Mouse (Mus musculus): Measurements from ENCODE around the gene Bcl2.

Bcl2 gene

GRCm38 (mm10) chr1:106713621-106714529 is at the start of gene Bcl2:
Gene Bcl2, minus strand, starts transcription at chr1:106714274.
- CTCF ChIA-PET: interaction anchor here (0.6 to 1.5 kb wide), 6 partner anchors 146 to 199 kb away, joined by 3 to 6 read pairs (median 4); no protein-coding TSS in a partner anchor

DNA sequence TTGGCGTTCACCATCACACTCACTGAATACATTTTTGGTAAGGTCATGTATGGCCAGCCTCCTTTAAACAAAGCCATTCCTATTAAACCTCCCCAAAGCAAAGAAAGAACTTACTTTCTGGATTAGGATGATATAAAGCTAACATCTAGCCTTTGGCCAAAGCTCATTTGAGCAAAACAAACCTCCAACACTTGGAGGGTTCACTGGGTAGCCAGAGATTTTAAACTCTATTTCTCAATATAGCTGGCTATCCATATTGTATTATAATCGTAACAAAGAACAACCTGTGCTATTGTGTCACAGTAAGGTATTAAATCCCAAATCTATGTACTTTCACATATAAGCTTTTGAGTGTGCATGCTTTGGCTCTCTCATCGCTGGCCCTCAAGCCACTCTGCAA is 46.7 kb upstream of the Bcl2 start:
- CTCF ChIA-PET: interaction anchor here (0.7 kb wide), 1 partner anchor 492 kb away, joined by 3 read pairs; no protein-coding TSS in a partner anchor

DNA sequence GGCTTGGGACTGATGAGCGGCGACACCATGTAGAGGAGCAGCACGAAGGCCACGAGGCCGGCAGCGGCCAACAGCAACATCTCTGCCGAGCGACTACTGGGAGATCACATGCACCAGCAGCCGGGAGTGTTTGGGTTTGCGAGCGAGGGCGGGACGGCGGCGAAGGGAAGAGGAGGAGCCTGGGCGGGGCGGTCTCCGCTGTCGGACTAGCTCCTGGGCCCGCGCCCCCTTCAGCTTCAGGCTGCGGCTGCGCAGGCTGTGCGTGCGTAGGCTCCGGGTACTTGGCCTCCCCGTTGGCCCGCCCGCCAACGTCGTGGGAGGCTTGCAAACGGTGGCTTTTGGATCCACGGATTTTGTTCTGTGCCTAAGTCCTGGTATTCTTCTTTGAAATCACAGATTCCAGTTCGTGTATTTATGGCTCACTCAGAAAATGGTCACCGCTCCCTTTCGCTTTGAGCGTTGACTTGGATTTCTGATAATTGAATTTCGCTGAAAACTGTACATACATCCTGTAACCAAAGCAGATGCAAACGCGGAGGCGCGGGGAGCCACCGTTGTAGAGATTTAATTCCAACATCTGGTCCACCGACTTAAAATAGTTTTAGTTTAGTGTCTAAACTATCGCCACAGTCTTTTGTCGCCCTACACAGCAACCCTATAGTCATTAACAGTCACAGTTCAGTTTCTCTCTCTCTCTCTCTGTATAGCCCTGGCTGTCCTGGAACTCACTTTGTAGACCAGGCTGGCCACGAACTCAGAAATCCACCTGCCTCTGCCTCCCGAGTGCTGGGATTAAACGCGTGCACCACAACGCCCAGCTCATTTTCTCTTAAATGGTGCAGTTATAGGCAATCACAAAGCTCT is 45.7 kb upstream of the Bcl2 start, which contains the start of gene Kdsr:
Kdsr (minus strand) TSS at position 156 of the 864 bp plus-strand sequence.
- CTCF ChIA-PET: interaction anchor here (0.7 kb wide), 1 partner anchor 491 kb away, joined by 3 read pairs; no protein-coding TSS in a partner anchor

- CTCF ChIA-PET: no interaction called here
Measured at GRCm38 (mm10) chr1:106758734-106759571, 44.9 kb upstream of the Bcl2 start.

DNA sequence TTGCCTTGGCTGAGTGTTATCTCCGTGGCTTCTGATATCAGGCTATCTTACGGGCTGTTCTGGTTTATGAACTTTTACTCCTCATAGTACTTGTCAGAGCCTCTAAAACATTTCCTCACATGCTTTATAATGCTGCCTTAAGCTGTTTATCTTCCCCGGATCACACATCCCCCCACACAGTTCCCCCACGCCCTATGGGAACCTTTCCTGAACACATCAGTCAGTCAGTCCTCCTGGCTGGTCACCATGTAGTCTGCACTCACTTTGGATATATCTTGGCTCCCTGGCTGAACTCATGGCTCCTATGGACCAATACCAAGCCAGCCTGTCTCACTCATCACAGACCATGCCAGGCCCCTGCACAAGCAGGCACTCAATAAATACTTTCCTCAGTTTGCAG is 42.6 kb upstream of the Bcl2 start:
- CTCF ChIA-PET: no interaction called here

DNA sequence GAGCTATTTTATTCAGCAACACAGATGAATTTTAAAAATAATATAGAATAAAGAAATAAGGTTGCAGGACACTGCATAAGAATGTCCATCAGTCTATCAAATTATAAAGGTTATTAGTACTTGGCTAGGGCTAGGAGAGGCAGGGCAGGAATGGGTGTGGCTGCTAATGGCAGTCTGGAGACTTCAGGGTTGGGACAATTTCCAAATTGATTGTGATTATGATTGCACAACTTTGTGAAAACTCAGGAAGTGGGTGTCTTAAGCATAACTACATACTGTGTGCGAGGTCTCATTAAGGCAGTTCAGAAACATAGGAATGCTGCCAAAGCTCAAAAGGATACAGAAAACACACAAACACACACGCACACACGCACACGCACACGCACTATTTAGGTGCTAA is 37.9 kb upstream of the Bcl2 start:
- CTCF ChIA-PET: interaction anchor here (1.1 kb wide), 1 partner anchor 183 kb away, joined by 4 read pairs; no protein-coding TSS in a partner anchor

- CTCF ChIA-PET: interaction anchor here (0.6 to 1.1 kb wide), 3 partner anchors 176 to 212 kb away, joined by 3 to 6 read pairs (median 4); no protein-coding TSS in a partner anchor
Measured at GRCm38 (mm10) chr1:106750656-106751055, 36.6 kb upstream of the Bcl2 start.

DNA sequence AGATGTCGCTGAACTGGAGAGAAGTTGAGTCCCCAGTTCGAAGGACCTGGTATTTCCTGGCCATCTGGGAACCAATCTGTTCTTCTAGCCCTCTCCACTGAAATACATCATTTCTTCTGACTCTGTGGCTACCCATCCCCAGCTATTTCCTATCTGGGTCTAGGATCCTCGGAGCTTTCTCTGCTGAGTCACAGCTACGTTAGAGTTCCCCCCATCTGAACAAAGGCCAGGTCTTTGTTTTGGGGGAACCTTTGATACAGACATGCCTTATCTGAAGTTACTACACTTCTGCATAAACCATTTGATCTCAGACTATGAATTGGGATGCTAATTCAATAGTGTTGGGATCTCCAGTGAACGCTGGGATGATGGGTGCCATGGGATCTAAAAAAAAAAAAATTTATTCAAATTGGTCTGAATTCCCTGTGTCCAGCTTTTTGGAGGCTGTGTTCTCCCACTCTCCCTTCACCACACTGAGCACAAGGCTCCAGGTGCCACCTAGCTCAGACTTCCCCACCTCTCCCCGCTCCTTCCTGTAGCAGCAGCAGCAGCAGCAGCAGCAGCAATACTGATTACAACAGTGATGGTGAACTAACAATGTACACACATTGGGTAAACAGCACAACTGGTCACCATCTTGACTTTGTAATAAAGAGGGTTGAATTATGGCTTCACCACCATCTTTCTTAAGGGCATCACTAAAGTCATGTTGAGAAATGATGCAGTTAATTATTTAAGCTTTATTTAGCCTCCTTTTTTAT is 34.7 kb upstream of the Bcl2 start:
- CTCF ChIA-PET: no interaction called here

DNA sequence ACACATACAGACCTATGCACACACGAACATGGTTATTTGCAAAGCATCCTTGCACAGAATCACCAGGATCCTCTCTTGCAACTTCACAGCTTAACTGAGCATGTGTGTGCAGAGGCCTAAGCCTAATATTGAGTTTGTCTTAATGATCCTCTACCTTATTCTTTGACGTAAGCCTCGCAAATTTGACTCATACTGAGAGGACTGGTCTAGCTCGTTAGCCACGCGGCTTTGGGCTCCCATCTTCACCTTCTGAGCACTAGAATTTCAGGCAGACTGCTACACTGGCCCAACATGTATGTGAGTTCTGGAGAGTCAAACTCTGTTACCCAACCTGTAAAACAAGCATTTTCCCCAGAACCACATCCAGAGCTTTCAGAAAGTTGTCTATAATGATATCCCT is 28.9 kb upstream of the Bcl2 start:
- CTCF ChIA-PET: no interaction called here

GRCm38 (mm10) chr1:106740735-106741134 is 26.7 kb upstream of the Bcl2 start:
- CTCF ChIA-PET: no interaction called here

- CTCF ChIA-PET: no interaction called here
Measured at GRCm38 (mm10) chr1:106739810-106740209, 25.7 kb upstream of the Bcl2 start.

GRCm38 (mm10) chr1:106738092-106738491 is 24.0 kb upstream of the Bcl2 start:
- CTCF ChIA-PET: interaction anchor here (0.6 to 2.6 kb wide), 3 partner anchors 58 to 313 kb away, joined by 3 to 14 read pairs (median 3); no protein-coding TSS in a partner anchor

DNA sequence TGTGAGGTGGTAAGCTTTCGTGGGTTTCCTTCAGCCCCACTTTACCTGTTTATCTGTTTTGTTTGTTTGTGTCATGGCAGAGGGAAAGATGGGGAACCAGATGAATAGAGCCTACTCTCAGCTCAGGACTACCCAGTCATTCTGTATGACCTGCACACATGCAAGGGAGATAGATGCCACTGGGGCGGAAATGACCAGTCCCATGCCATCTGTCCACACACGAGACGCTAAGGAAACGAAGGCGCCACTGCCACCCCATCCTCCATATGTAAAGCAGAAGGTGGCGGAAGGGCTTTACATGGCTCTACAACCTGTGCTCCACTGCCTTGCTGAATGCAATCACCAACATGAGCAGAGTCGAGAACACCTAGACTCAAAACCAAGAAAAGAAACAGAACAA is 22.1 kb upstream of the Bcl2 start:
- CTCF ChIA-PET: interaction anchor here (1.6 to 2.6 kb wide), 2 partner anchors 224 to 311 kb away, joined by 6 to 14 read pairs; no protein-coding TSS in a partner anchor

- CTCF ChIA-PET: interaction anchor here (0.6 to 1.6 kb wide), 2 partner anchors 174 to 224 kb away, joined by 6 to 31 read pairs; no protein-coding TSS in a partner anchor
Measured at GRCm38 (mm10) chr1:106735586-106735985, 21.5 kb upstream of the Bcl2 start.

GRCm38 (mm10) chr1:106722061-106722460 is 8.0 kb upstream of the Bcl2 start:
- CTCF ChIA-PET: interaction anchor here (0.7 kb wide), 1 partner anchor 176 kb away, joined by 3 read pairs; no protein-coding TSS in a partner anchor

GRCm38 (mm10) chr1:106717736-106718135 is 3.7 kb upstream of the Bcl2 start:
- CTCF ChIA-PET: interaction anchor here (0.6 to 0.8 kb wide), 3 partner anchors 174 to 658 kb away, joined by 4 to 5 read pairs (median 4); no protein-coding TSS in a partner anchor

GRCm38 (mm10) chr1:106717071-106717601 is 3.1 kb upstream of the Bcl2 start:
- CTCF ChIA-PET: interaction anchor here (0.6 to 1.8 kb wide), 5 partner anchors 173 to 658 kb away, joined by 4 to 6 read pairs (median 5); no protein-coding TSS in a partner anchor

DNA sequence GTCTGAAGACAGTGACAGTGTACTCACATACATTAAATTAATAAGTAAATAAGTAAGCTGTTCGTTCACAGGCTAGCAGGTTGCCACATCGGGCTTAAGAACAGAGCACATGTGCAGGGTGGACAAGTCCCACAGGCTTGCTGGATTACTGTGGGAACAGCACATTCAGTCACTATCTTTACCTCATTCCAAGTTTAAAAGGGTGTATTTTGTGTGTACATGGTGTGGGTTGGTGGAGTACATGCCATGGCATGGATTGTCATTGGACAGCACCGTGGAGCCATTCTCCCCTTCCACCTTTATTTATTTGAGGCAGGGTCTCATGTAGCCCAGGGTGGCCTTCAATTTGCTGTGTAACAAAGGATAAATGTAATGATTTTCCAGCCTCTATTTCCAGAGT is 2.1 kb upstream of the Bcl2 start:
- CTCF ChIA-PET: interaction anchor here (1.3 to 1.8 kb wide), 2 partner anchors 203 to 204 kb away, joined by 6 read pairs; no protein-coding TSS in a partner anchor

Data from spleen, embryonic (tissue).